Mouse (Mus musculus): ENCODE measurements around the gene Ssty1. TPM values are rescaled to one million over a fixed set of nuclear protein-coding genes. Genes with fewer than 3 reads are reported as not detected.
"Not testable (repeated sequence)": the region's sequence is repeated elsewhere in the genome, so short reads cannot be mapped to it uniquely, and the experiment has no call there.

The Ssty1 gene
- polyA plus RNA-seq (2012; rRNA removed) = not detected in 2 replicates

DNA sequence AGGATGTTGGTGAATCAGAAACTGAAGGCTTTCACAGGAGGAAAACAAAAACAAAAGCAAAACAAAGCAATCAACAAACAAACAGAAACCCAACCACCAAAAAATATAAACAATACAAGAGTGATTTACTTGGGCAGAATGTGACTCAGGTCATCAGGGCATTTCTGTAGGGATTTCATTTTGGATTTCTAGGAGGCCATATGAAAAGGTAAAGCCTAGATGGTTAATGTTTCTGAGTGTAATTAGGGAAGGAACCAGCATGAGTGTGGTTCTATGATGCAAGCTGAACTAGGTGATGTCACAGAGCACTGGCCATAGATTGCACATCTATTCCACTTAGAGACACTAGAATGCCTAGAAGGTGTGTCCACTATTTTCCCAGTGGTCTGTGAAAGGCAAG, at the start of gene Ssty1:
Gene Ssty1 (plus strand): TSS at position 301 of the 400 bp plus-strand sequence.
- H3K4me1 ChIP-seq (ENCODE audit: control insufficient read depth, insufficient read depth, low read length); H3K4me3 ChIP-seq (replicated peaks; ENCODE audit: extremely low read depth, low read depth, low read length); DNase-seq: not testable (repeated sequence)

DNA sequence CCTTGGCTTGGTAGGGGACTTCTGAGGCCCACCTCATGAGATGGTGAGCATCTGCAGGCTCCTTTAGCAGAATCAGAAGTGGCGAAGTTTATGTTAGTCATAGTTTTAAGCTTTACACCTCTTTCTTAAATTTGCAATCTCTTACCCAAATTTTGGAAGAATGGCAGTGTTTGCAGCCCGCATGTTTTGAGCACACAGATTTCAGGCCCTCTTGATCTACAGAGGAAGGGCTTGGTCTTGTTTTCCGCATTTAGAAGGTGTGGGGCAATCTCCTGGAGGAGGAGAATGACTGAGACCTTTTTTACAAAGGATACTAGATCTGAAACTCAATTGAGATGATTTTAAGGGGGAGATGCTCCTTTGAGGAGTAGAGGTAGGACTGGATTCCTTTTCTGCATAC, 27.2 kb upstream of the Ssty1 start, which contains the start of gene Gm21764:
Gene Gm21764 (minus strand): TSS at position 101 of the 400 bp plus-strand sequence.
- not testable (repeated sequence) for DNase-seq; H3K4me3 ChIP-seq (replicated peaks; ENCODE audit: extremely low read depth, low read depth, low read length); H3K4me1 ChIP-seq (ENCODE audit: control insufficient read depth, insufficient read depth, low read length)
- no CpG with 5 or more reads among the region's 3 CpGs for WGBS

Other genes with a start within 250 kb of the Ssty1 start
- gene Gm21904, start 242.8 kb upstream of the Ssty1 start, polyA plus RNA-seq (2012; rRNA removed) = not detected in 2 replicates
- gene Gm20772, start 214.4 kb upstream of the Ssty1 start, polyA plus RNA-seq (2012; rRNA removed) = not detected in 2 replicates
- gene Gm20831, start 214.4 kb upstream of the Ssty1 start, polyA plus RNA-seq (2012; rRNA removed) = not detected in 2 replicates
- gene Srsy, start 151.8 kb upstream of the Ssty1 start, polyA plus RNA-seq (2012; rRNA removed) = not detected in 2 replicates
- gene Gm21764, start 27.3 kb upstream of the Ssty1 start, polyA plus RNA-seq (2012; rRNA removed) = not detected in 2 replicates